Mouse (Mus musculus): Measurements from ENCODE around the gene Gm6880. TPM values are rescaled to one million over a fixed set of nuclear protein-coding genes. Genes with fewer than 3 reads are reported as not detected.
A peak's percentile ranks its signal among the peaks of the same experiment; 100 is the strongest.
"Not testable (repeated sequence)": the region's sequence is repeated elsewhere in the genome, so short reads cannot be mapped to it uniquely, and the experiment has no call there.

Gm6880 gene
- not detected in 2 replicates for polyA plus RNA-seq (2014; fragmentation: Nextera tagmentation; extraction: Ambion mirVana)

- not testable (repeated sequence) for H3K9ac ChIP-seq (ENCODE audit: low read length); ATAC-seq; H3K4me3 ChIP-seq (ENCODE audit: low read depth, low read length); H3K27me3 ChIP-seq (replicated peaks; ENCODE audit: control insufficient read depth, insufficient read depth, low read length); H3K9me3 ChIP-seq (replicated peaks; ENCODE audit: control insufficient read depth, low read length); H3K4me1 ChIP-seq (ENCODE audit: control insufficient read depth, insufficient read depth, low read length); H3K4me2 ChIP-seq (ENCODE audit: low read length); H3K27ac ChIP-seq (ENCODE audit: low read depth, low read length); H3K36me3 ChIP-seq (ENCODE audit: control insufficient read depth, insufficient read depth, low read length); DNase-seq (ENCODE audit: low spot score)
- WGBS, result 77% methylated on average over 12 of the region's 14 CpGs
These were observed at the start of gene Gm6880 for GRCm38 (mm10) chrX:74481349-74481885. Gene Gm6880, minus strand, starts transcription at chrX:74481399.

GRCm38 (mm10) chrX:74517461-74517860, 36.3 kb upstream of the Gm6880 start:
- not testable (repeated sequence) for ATAC-seq; H3K4me2 ChIP-seq (ENCODE audit: low read length); H3K4me1 ChIP-seq (ENCODE audit: control insufficient read depth, insufficient read depth, low read length); H3K9me3 ChIP-seq (replicated peaks; ENCODE audit: control insufficient read depth, low read length); H3K27me3 ChIP-seq (replicated peaks; ENCODE audit: control insufficient read depth, insufficient read depth, low read length); H3K27ac ChIP-seq (ENCODE audit: low read depth, low read length); H3K9ac ChIP-seq (ENCODE audit: low read length); H3K4me3 ChIP-seq (ENCODE audit: low read depth, low read length); H3K36me3 ChIP-seq (ENCODE audit: control insufficient read depth, insufficient read depth, low read length)
- DNase-seq (ENCODE audit: low spot score), result peak; percentile 1

- no peaks in the 10 kb centered on the region for H3K36me3 ChIP-seq (ENCODE audit: control insufficient read depth, insufficient read depth, low read length)
- ATAC-seq (no peak), DNase-seq (ENCODE audit: low spot score) (peak; percentile 4)
- 64% methylated on average over 1 of the region's 1 CpGs for WGBS
- H3K27ac ChIP-seq (ENCODE audit: low read depth, low read length), result no peak overlapping the region
- H3K4me3 ChIP-seq (ENCODE audit: low read depth, low read length), result no peak overlapping the region
- no peak overlapping the region for H3K9ac ChIP-seq (ENCODE audit: low read length)
- H3K27me3 ChIP-seq (replicated peaks; ENCODE audit: control insufficient read depth, insufficient read depth, low read length), result no peaks in the 10 kb centered on the region
- no peak overlapping the region for H3K4me2 ChIP-seq (ENCODE audit: low read length)
- no peaks in the 10 kb centered on the region for H3K4me1 ChIP-seq (ENCODE audit: control insufficient read depth, insufficient read depth, low read length)
- no peaks in the 10 kb centered on the region for H3K9me3 ChIP-seq (replicated peaks; ENCODE audit: control insufficient read depth, low read length)
These were observed 15.9 kb upstream of the Gm6880 start for GRCm38 (mm10) chrX:74497131-74497530.

GRCm38 (mm10) chrX:74452773-74453172, 28.4 kb downstream of the Gm6880 start:
- Histone ChIP-seq H3K9me3 (replicated peaks; ENCODE audit: control insufficient read depth, low read length) (no peaks in the 10 kb centered on the region), H3K27ac (ENCODE audit: low read depth, low read length) (no peak overlapping the region), H3K9ac (ENCODE audit: low read length) (no peak overlapping the region), H3K36me3 (ENCODE audit: control insufficient read depth, insufficient read depth, low read length) (peaks cover 14% of the 10 kb centered on the region; the same call in 1 of the 2 replicates), H3K27me3 (replicated peaks; ENCODE audit: control insufficient read depth, insufficient read depth, low read length) (no peaks in the 10 kb centered on the region), H3K4me2 (ENCODE audit: low read length) (no peak overlapping the region), H3K4me1 (ENCODE audit: control insufficient read depth, insufficient read depth, low read length) (no peaks in the 10 kb centered on the region), H3K4me3 (ENCODE audit: low read depth, low read length) (no peak overlapping the region)
- peak; percentile 60; the same call in 1 of the 2 replicates for ATAC-seq
- DNase-seq (ENCODE audit: low spot score), result peak; percentile 71
- WGBS, result 17% methylated on average over 4 of the region's 4 CpGs

GRCm38 (mm10) chrX:74451157-74451912, 29.9 kb downstream of the Gm6880 start:
- H3K4me3 ChIP-seq (ENCODE audit: low read depth, low read length), result no peak overlapping the region
- H3K27ac ChIP-seq (ENCODE audit: low read depth, low read length), result no peak overlapping the region
- DNase-seq (ENCODE audit: low spot score), result no peak
- H3K4me2 ChIP-seq (ENCODE audit: low read length), result no peak overlapping the region
- peaks cover 14% of the 10 kb centered on the region; the same call in 1 of the 2 replicates for H3K36me3 ChIP-seq (ENCODE audit: control insufficient read depth, insufficient read depth, low read length)
- no peak for ATAC-seq
- no peak overlapping the region for H3K9ac ChIP-seq (ENCODE audit: low read length)
- no peaks in the 10 kb centered on the region for H3K27me3 ChIP-seq (replicated peaks; ENCODE audit: control insufficient read depth, insufficient read depth, low read length)
- no peaks in the 10 kb centered on the region for H3K9me3 ChIP-seq (replicated peaks; ENCODE audit: control insufficient read depth, low read length)
- no peaks in the 10 kb centered on the region for H3K4me1 ChIP-seq (ENCODE audit: control insufficient read depth, insufficient read depth, low read length)
- 81% methylated on average over 4 of the region's 4 CpGs for WGBS

Other genes with a start within 250 kb of the Gm6880 start
- gene Flna, start 231.6 kb downstream of the Gm6880 start, polyA plus RNA-seq (2014; fragmentation: Nextera tagmentation; extraction: Ambion mirVana), result 88.1 and 103 TPM in 2 replicates
- gene Emd, start 226.7 kb downstream of the Gm6880 start, polyA plus RNA-seq (2014; fragmentation: Nextera tagmentation; extraction: Ambion mirVana), result 26.1 and 37.9 TPM in 2 replicates
- 528 and 677 TPM in 2 replicates for gene Rpl10, start 210.6 kb downstream of the Gm6880 start, polyA plus RNA-seq (2014; fragmentation: Nextera tagmentation; extraction: Ambion mirVana)
- gene Taz, start 199.5 kb downstream of the Gm6880 start, polyA plus RNA-seq (2014; fragmentation: Nextera tagmentation; extraction: Ambion mirVana), result 60.2 and 65.0 TPM in 2 replicates
- 2.9 and 3.1 TPM in 2 replicates for gene Dnase1l1, start 199.1 kb downstream of the Gm6880 start, polyA plus RNA-seq (2014; fragmentation: Nextera tagmentation; extraction: Ambion mirVana)
- 168 and 185 TPM in 2 replicates for gene Atp6ap1, start 184.3 kb downstream of the Gm6880 start, polyA plus RNA-seq (2014; fragmentation: Nextera tagmentation; extraction: Ambion mirVana)
- 614 and 712 TPM in 2 replicates for gene Gdi1, start 176.4 kb downstream of the Gm6880 start, polyA plus RNA-seq (2014; fragmentation: Nextera tagmentation; extraction: Ambion mirVana)
- 42.6 and 54.4 TPM in 2 replicates for gene Fam50a, start 168.4 kb downstream of the Gm6880 start, polyA plus RNA-seq (2014; fragmentation: Nextera tagmentation; extraction: Ambion mirVana)
- gene Plxna3, start 152.3 kb downstream of the Gm6880 start, polyA plus RNA-seq (2014; fragmentation: Nextera tagmentation; extraction: Ambion mirVana), result 36.4 and 47.5 TPM in 2 replicates
- gene Lage3, start 127.8 kb downstream of the Gm6880 start, polyA plus RNA-seq (2014; fragmentation: Nextera tagmentation; extraction: Ambion mirVana), result 90.8 and 109 TPM in 2 replicates
- 77.7 and 81.5 TPM in 2 replicates for gene Ubl4a, start 108.2 kb downstream of the Gm6880 start, polyA plus RNA-seq (2014; fragmentation: Nextera tagmentation; extraction: Ambion mirVana)
- 6.8 and 7.8 TPM in 2 replicates for gene Slc10a3, start 108.0 kb downstream of the Gm6880 start, polyA plus RNA-seq (2014; fragmentation: Nextera tagmentation; extraction: Ambion mirVana)
- gene Fam3a, start 88.1 kb downstream of the Gm6880 start, polyA plus RNA-seq (2014; fragmentation: Nextera tagmentation; extraction: Ambion mirVana), result 29.8 and 35.2 TPM in 2 replicates
- gene Ikbkg, start 88.1 kb downstream of the Gm6880 start, polyA plus RNA-seq (2014; fragmentation: Nextera tagmentation; extraction: Ambion mirVana), result 22.9 and 23.4 TPM in 2 replicates
- gene G6pdx, start 52.2 kb downstream of the Gm6880 start, polyA plus RNA-seq (2014; fragmentation: Nextera tagmentation; extraction: Ambion mirVana), result 67.9 and 68.4 TPM in 2 replicates
- gene Olfr1326-ps1, start 93.5 kb upstream of the Gm6880 start, polyA plus RNA-seq (2014; fragmentation: Nextera tagmentation; extraction: Ambion mirVana), result not detected in 2 replicates
- not detected in 2 replicates for gene Olfr1325, start 111.3 kb upstream of the Gm6880 start, polyA plus RNA-seq (2014; fragmentation: Nextera tagmentation; extraction: Ambion mirVana)
- 0.08 and 0.27 TPM in 2 replicates for gene Gm5640, start 164.2 kb upstream of the Gm6880 start, polyA plus RNA-seq (2014; fragmentation: Nextera tagmentation; extraction: Ambion mirVana)

All from forebrain, embryonic 14.5 days (tissue).